Mouse (Mus musculus): Measurements from ENCODE around the gene Med27. TPM values are rescaled to one million over a fixed set of nuclear protein-coding genes. Genes with fewer than 3 reads are reported as not detected.

The Med27 gene
- total RNA-seq, 2 experiments from 2014 or later = 41.9 to 46.7 TPM

DNA sequence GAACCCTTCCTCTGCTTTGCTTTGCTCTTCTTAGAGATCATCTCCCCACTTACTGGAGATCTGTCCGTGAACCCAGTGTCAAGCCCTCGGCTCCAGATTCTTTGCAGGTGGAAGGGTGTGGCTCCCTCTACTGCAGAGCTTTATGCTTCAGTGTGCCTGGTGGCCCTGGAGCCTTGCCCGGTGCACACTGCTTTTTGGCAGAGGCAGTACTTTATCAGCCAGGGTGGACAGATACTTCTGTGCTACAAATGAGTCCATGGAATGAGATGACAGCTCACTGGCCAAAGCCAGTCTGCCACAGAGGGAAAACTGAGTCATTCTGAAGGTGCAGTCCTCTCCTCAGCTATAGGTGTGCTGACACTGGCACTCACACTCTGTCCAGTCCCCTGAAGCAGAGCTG, 80.1 kb downstream of the Med27 start:
- DNase-seq (ENCODE audit: extremely low spot score in 1 of 2, low spot score in 1 of 2) = no peak

DNA sequence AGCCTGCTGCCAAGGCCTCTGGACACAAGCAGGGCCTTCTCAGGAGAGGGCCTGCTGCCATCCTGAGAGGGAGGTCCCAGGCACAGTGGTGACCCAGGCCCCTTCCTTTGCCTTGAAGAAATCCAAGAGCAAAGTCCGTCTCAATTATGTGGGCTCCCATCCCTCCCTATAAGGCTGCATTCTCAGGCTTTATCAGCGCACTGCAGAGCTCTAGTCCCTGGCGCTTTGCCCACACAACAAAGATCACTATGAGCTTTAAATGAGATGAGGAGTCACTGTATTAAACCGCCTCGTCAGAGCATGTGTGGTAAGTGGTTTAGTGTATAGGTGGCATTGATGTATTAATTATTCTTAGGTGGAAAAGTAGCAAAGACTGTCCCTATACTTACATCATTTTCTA, 85.9 kb downstream of the Med27 start:
- DNase-seq (ENCODE audit: extremely low spot score in 1 of 2, low spot score in 1 of 2) = no peak

DNA sequence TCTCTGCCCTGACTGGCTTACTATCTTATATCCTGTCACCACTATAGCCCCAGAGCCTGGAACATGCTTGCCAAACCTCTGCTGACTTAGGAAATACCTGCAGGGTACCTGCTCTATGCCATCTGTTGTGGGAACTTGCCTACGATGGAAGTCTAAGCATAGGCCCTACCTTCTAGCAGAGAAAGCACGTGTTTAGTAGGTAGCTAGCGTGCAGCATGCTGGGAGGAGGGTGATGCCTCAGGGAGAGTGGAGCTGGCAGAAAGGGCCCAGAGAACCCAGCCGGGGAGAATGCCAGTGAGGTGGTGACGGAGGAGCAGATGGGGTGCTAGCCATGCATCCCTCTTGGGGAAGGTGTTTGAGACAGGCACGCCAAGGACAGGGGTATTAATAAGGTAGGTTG, 89.8 kb downstream of the Med27 start:
- no peak for DNase-seq (ENCODE audit: extremely low spot score in 1 of 2, low spot score in 1 of 2)

DNA sequence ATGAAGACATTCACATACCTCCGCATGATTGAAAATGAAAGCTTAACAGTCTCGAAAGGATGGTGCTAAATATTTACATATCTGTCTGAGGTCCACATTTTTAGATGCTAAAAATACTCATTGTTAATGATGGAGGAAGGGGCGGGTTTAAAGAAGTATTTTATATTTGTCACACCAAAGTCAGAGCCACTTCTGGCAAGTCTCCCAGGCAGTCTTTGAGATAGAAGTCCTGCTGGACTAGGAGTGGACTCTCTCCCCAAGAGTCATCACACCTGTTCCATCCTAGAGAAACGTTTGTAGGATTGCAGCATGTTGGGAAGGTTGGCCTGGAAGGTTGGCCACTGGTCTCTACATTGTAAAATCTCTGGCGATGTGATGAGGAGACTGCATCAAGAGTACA, 90.5 kb downstream of the Med27 start:
- no peak for DNase-seq (ENCODE audit: extremely low spot score in 1 of 2, low spot score in 1 of 2)

DNA sequence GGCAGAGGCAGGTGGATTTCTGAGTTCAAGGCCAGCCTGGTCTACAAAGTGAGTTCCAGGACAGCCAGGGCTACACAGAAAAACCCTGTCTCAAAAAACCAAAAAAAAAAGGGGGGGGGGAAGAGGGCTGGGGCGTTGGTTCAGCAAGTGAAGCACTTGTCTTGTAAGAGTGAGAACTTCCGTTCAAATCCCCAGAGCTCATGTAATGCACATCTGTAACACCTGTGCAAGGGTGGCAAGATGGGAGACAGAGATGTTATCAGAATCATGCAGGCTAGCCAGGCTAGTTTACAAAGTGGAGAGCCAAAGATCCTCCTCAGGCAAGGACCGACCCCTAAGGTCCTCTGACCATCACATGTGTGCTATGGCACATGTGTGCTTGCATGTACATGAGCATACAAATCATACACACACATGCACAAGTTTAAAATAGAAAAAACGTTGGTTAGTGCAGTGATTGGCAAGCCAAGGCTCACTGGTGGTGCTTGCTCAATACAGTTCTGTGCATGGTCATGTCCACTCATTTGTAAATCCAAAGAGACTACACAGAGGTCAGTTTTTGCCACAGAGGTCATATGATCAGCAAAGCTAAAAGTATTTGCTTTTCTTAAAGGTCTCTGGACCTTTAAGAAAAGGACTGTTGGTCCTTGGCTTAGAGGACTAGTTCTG, 91.4 kb downstream of the Med27 start:
- no peak for DNase-seq (ENCODE audit: extremely low spot score in 1 of 2, low spot score in 1 of 2)

DNA sequence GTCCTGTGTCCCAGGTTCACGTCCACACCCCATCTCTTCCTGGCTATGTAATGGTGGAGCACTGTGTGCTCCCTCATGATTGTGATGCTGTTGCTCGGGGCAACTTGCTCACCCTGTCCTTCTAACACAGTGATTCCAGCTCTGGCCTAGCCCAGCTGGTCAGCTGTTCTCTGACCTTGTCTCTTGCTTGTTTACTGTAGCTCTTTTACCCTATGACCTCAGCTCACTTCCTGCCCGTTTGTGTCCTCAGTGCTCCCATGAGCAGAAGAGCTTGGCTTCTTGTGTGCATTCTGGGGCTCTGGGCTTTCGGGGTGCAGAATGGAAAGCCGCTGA, 91.9 kb downstream of the Med27 start:
- DNase-seq (ENCODE audit: extremely low spot score in 1 of 2, low spot score in 1 of 2) = no peak

DNA sequence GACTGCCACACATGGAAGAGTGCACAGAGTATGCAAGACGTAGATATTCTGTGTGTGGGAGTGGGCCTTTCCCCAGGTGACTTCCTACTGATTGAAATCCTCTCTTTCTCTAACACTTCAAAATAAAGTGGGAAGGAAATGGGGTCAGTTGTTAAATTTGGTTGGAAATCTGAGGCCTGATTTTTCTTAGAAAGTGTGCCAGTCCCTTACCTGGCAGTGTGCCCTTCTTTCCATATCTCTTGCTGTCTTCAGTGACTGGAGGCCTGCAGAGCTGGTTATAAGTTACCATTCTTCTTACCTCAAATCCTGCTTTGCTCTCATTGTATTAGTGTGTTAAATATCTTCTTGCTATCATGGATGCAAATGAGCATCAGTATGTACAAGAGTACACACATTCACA, 92.4 kb downstream of the Med27 start:
- no peak for DNase-seq (ENCODE audit: extremely low spot score in 1 of 2, low spot score in 1 of 2)

DNA sequence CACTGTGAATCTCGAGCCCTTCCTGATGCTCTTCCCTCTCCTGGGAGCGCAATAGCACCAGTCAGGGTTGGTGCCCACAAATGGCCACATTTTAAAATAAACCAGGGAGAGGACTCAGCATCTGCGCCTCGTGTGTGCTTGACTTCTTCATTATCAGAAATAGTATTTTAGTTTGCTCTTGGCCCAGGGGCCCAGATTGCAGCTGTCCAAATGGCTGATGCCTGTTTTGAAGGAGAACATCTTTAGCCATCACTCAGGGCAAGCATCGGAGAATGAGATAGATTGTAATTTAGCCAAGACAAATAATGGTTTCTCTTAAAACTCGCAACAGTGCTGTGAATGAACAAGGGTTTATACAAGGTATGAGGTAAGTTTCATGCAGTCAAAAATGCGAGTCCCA, 92.8 kb downstream of the Med27 start:
- no peak for DNase-seq (ENCODE audit: extremely low spot score in 1 of 2, low spot score in 1 of 2)

DNA sequence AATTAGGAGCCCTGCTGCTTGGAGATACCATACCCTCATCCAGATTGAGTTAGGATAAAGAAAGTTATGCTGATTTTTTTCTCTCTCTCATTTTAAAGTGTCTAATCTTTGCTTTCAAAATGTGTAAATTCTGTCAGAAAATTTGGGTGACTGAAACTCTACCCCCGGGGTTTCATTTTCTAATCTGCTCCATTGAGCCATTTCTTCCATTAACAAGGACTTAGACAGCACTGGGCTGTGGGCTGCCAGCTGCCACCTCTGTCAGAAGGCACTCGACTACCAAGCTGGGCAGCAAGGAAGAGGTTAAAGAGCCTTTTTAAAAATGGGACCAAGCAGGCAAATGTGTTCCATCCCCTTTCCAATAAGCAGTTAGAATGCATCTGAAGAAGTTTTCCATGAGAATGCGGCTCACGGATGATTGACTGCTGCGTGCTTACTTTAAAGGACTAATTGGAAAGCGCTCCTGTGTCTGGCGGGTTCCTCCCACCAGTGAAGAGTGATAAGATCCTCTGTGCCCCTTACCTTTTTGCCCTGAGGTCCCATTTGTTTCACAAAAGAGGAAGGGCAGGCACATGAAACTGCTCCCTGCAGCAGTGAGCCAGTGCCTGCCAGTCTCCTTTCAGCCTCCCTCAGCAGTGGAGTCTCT, 93.4 kb downstream of the Med27 start:
- DNase-seq (ENCODE audit: extremely low spot score in 1 of 2, low spot score in 1 of 2) = no peak

DNA sequence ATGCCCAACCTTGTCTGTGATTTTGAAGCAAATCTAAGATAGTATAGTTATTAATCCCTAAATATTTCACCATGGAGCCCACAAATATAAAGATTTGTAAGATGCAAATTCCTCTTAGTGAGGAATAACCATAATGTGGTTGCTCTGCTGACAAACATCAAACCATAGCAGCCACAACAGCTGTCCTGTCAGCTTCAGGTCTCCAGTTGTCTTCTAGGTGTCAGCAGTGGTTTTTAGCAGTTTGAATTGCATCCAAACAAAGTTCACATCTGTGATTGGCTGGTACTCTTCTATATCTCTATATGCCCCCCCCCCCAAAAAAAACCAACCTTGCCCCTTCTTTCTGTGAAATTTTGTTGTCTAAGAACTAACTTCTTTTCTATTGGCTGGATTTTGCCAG, 95.7 kb downstream of the Med27 start:
- DNase-seq (ENCODE audit: extremely low spot score in 1 of 2, low spot score in 1 of 2) = no peak

DNA sequence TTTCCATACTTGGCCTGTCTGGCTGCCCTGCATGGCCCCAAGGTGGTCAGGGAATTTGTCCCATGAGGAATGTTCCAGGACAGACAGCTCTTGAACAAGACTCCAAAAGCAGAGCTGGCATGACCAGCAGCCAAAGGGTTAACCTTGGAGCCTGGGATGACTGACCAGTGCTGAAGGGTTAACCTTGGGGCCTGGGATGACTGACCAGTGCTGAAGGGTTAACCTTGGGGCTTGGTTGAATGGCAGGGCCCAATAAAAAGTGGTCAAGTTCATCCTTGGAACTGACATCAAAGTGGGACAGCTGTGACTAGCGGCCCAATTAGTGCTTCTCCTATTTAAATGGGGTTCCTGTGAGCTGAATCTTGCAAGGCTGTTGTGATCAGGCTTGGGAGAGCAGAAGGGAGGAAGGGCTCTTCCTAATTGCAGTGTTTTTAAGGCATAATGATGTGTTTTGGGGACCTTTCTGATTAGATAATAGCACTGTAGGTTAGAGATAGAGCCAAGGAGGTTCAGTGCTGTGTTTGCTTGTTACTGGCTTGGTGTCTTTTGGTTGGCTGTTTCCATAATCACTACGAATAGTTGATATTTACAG, 97.1 kb downstream of the Med27 start:
- no peak for DNase-seq (ENCODE audit: extremely low spot score in 1 of 2, low spot score in 1 of 2)

DNA sequence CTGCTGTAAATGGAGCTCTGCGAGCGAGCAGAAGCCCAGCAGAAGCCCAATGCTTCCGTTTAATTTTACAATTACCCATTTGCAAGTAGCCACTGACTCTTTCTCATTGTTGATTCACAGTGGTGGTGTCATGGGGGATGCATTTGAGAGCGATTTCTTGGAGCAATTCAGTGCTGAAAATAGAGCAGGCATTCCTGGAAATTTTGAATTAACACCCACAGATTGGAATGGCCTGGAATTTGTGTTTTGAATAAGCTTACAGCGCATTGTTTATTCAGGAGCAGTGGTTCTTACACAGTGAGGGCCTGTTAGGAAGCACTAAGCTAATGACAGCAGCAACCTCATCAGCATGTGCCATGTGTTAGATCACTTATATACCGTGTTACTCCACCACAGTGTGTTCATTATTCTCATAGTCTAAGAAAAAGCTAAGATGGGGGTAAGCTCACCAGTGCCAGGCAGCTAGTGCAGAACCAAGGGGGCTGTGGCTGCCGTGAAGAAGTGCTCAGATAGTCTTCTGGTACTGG, 101.9 kb downstream of the Med27 start:
- no peak for DNase-seq (ENCODE audit: extremely low spot score in 1 of 2, low spot score in 1 of 2)

DNA sequence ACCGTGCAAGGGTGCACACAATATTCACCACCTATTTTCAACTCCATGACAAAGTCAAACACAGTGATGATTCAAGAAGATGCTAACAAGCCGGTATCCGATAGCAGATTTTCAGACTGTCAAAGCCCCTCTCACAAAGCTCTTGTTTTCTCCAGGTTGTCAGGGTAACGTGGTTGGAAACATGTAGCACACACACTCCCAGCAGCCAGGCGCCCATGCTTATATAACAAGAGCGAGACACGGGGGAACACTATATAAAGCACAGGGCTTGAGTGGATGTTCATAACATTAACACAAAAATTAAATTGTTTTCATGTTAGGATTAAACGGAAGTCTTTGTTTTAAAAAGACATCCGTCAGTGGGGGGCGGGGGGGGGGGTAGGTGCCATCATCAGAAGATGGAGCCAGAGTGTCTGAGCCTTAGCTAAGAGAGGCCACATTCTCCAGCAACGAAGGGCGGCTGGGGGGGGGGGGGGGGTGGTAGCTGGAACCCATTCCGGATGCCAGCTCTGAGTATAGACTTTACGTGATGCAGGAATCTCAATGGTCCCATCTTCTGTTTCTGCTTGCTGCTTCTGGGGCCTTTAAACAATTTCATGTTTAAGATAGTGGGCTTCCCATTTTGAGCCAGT, 104.9 kb downstream of the Med27 start:
- DNase-seq (ENCODE audit: extremely low spot score in 1 of 2, low spot score in 1 of 2) = no peak

DNA sequence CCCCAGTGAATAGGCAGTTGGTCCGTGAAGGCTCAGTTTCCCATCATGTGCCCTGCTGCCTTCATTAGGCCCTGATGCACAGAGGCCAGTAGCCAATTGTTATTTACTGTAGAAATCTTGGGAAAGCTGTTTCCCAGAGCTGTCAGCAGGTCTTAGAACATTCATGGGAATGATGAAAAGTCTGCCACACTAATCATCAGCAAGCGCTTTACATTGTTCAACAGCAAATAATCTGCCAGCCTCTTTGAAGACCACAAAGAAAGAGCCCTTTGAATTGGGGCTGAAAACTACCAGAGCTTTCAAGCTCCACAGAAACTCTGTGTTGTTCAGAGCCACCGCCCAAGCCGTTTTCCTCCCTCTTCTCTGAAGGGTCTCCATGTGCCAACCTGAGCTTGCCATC, 106.8 kb downstream of the Med27 start:
- DNase-seq (ENCODE audit: extremely low spot score in 1 of 2, low spot score in 1 of 2) = no peak

DNA sequence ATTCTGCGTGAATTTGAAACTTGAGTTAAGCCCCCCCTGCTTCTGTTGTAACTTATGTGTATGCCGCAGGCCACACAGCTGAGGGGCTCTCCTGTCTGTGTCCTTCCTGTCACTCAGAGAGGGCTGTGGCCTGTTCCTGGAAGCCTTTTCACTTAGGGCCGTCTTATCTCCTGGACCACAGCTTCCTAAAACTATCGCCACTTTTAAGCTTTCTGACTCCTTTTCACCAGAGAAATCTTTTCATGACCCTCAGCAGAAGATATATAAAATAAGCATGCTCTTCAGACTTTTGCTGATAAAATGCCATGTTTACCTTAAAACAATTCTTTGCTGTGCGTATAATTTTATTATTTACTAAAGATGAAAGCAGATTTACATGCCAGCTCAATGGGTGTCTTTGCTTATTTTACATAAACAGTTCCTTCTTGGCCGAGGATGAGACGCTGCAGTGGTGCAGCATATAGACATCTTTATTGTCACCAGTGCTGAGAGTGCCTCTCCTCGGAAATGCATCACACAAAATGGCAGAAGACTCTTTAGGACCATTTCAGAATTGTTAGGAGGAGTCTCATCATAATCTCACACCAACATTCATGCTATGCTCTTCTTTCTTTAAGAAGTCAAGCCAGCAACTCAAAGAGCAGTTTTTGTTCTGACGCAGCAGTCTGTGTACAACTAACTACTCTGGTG, 110.2 kb downstream of the Med27 start:
- no peak for DNase-seq (ENCODE audit: extremely low spot score in 1 of 2, low spot score in 1 of 2)

DNA sequence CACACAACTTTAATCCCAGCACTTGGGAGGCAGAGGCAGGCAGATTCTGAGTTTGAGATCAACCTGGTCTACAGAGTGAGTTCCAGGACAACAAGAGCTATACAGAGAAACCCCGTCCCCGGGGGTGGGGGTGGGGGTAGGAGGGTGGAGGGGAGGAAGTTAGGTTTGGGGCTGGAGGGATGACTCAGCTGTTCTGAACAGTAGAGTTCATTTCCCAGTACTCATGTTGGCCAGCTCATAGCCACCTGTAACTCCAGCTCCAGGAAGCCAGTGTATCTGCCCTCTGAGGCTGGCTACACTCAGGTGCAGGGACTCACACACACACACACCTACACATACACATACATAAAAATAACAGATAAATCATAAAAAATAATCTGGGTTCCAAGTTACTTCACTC, 111.1 kb downstream of the Med27 start:
- DNase-seq (ENCODE audit: extremely low spot score in 1 of 2, low spot score in 1 of 2) = no peak

DNA sequence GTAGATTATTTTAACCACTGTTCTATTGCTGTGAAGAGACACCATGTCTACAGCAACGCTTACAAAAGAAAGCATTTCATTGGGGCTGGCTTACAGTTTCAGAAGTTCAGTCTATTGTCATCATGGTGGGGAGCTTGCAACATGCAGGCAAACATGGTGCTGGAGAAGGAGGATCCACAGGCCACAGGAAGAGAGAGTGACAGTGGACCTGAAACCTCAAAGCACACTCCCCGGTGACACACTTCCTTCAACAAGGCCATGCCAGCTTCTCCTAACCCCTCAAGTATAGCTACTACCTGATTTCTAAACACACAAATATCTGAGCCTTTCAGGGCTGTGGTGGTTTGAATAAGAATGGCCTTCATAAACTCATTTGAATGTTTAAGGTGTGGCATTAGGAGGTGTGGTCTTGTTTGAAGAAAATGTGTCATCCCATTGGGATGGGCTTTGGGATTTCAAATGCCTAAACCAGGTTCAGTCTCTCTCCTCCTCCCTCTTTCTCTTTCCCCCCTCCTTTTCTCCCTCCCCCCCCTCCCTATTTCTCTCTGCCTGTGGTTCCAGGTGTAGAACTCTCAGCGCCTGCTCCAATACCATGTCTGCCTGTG, 111.8 kb downstream of the Med27 start:
- DNase-seq (ENCODE audit: extremely low spot score in 1 of 2, low spot score in 1 of 2) = no peak

DNA sequence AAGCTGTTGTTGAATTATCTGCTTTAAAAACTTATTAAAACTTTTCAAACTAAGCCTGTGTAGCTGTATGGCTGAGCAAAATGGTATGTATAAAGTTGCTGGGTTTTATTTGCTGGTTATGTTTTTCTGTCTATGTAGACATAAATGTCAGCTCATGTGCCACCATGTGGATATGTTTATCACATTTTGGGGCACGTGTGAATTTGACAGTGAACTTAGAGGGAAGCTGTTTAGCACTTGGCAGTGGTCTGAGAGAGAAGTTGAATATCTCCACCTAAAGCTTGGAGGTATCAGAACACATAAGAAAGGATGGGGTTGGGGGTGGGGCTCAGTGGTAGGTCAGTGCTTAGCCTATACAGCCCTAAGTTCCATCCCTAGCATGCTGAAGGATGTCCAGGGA, 113.0 kb downstream of the Med27 start:
- DNase-seq (ENCODE audit: extremely low spot score in 1 of 2, low spot score in 1 of 2) = no peak

DNA sequence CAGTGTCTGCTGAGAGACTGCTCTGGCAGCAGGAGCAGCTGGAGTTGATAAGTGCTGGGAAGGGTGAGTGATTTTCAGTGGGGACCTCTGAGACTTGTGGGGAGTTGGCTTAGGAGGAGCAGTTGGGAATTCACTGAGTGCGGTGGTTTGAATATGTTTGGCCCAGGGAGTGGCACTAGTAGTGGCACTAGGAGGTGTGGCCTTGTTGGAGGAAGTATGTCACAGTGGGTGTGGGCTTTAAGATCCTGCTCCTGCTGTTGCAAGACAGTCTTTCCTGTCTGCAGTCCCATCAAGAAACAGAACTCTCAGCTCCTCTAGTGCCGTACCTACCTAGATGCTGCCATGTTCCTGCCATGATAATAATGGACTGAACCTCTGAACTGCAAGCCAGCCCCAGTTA, 115.2 kb downstream of the Med27 start:
- DNase-seq (ENCODE audit: extremely low spot score in 1 of 2, low spot score in 1 of 2) = no peak

DNA sequence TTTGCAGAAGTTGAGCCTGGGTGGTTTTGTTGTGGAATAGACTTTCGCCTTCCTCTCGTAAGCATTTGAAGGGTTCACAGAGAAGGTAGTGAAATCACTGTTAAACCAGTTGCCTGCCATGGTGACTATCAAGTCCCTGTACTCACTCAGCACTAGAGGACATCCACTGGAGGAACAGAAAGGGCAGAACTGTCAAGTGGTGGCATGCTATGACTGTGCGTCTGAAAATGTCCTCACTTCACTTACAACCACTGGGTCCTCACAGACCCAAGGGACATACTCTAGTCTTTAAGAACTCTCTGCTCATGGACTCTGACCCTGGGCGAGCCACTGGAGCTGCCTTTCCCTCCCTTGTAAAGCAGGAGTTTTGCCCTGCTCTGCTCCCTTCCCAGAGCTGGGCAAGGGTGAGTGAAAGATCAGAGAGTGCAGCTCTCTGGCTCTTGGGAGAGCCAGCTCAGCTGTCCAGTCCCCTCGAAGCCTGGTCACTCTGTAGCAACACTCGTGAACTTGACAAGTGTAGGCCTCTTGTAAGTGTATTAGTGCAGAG, 116.5 kb downstream of the Med27 start:
- DNase-seq (ENCODE audit: extremely low spot score in 1 of 2, low spot score in 1 of 2) = no peak

Measured in layer of hippocampus, postnatal 25 days (tissue).